Mouse (Mus musculus): ENCODE measurements at regions not wholly inside any gene's neighbourhood (a gene's known extent, or its start where the extent isn't known, plus 50 kb on each side); places are given as distances from the start of the nearest gene placed in this dataset.

- TF ChIP-seq CTCF (IDR thresholded peaks at IDR 0.05; ENCODE audit: low read depth, low read length) (no peak), POLR2AphosphoS5 (IDR thresholded peaks at IDR 0.05; ENCODE audit: insufficient replicate concordance, low read depth, low read length) (no peak), GATA1 (IDR thresholded peaks at IDR 0.05; ENCODE audit: borderline replicate concordance, low read length) (no peak), GATA2 (IDR thresholded peaks at IDR 0.05; ENCODE audit: borderline replicate concordance, low read depth, low read length) (no peak), TAL1 (conservative IDR thresholded peaks at IDR 0.05; ENCODE audit: low read depth, low read length) (no peak)
These were observed 100.2 kb upstream of the Top1 start for GRCm38 (mm10) chr2:160545527-160545926.
